Mouse (Mus musculus): ENCODE data around the gene Rcc1l.

DNA sequence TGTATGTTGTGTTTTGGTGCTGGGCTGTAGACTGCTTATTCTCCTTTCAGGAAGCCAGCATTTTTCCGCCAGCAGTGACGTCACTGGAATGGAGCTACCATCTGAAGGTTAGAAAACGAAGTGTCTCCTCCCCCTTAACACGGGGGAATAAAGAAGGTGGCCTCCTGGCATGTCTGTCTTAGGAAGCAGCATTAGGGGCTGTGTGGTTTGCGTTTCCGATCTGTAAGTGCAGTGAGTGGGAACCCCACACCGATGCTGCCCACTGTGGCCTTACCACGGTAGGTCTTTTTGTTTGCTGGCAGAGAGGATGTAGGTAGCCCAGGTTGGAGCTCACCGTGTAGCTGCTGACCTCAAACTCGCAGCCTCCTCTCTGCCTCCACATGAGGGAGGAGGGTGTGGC is 30.1 kb upstream of the Rcc1l start:
- TF ChIP-seq CTCF (IDR thresholded peaks at IDR 0.05; ENCODE audit: borderline replicate concordance, control insufficient read depth, extremely low read depth, insufficient read depth, low read length, poor library complexity) (no peak), POLR2A (IDR thresholded peaks at IDR 0.05; ENCODE audit: control insufficient read depth, extremely low read depth, insufficient read depth, low read length, poor library complexity) (no peak)

Measured in thymus, adult 2 months (tissue).